Mouse (Mus musculus): ENCODE measurements around the gene Fli1. TPM values are rescaled to one million over a fixed set of nuclear protein-coding genes. Genes with fewer than 3 reads are reported as not detected.

Gene Fli1
- total and polyA plus RNA-seq, 3 experiments, result 13.8 to 171 (median 24.3) TPM

GRCm38 (mm10) chr9:32555279-32555678, 12.6 kb upstream of the Fli1 start (continued):
- TF ChIP-seq TCF12 (IDR thresholded peaks at IDR 0.05; ENCODE audit: low read depth, low read length), result peak; percentile 52

- no peak overlapping the region for H3K27ac ChIP-seq (ENCODE audit: control insufficient read depth, low read depth, low read length)
- peaks cover 0 to 13% of the 10 kb centered on the region in 2 experiments; a peak in 2 of 4 replicates for H3K36me3 ChIP-seq (ENCODE audit: control insufficient read depth in 1 of 2, insufficient read depth in 2 of 2, low read length in 2 of 2)
- no peak overlapping the region for H3K9ac ChIP-seq (ENCODE audit: control insufficient read depth, low read depth, low read length, poor library complexity, severe bottlenecking)
- peaks cover 3 to 28% of the 10 kb centered on the region in 2 experiments for H3K4me1 ChIP-seq (ENCODE audit: control insufficient read depth in 1 of 2, insufficient read depth in 2 of 2, low read length in 2 of 2)
- H3K79me2 ChIP-seq (ENCODE audit: control insufficient read depth, insufficient read depth, low read length, poor library complexity), result no peaks in the 10 kb centered on the region
- TF ChIP-seq USF1 (IDR thresholded peaks at IDR 0.05; ENCODE audit: low read depth, low read length) (no peak), UBTF (IDR thresholded peaks at IDR 0.05; ENCODE audit: borderline replicate concordance, insufficient read depth, low read depth, low read length) (no peak), TAL1 (IDR thresholded peaks at IDR 0.05; ENCODE audit: low read length) (no peak), POLR2A (IDR thresholded peaks at IDR 0.05; ENCODE audit: control insufficient read depth in 1 of 2, insufficient read depth in 1 of 2, low read depth in 1 of 2, low read length in 2 of 2, poor library complexity in 1 of 2) (no peak), POLR2AphosphoS5 (IDR thresholded peaks at IDR 0.05; ENCODE audit: borderline replicate concordance, low read depth, low read length) (no peak), GABPA (IDR thresholded peaks at IDR 0.05; ENCODE audit: low read depth, low read length) (no peak)
- no peaks in the 10 kb centered on the region for H3K9me3 ChIP-seq (replicated peaks; ENCODE audit: insufficient read depth, low read length)
- no peak overlapping the region for H3K4me3 ChIP-seq (ENCODE audit: control insufficient read depth in 1 of 2, insufficient read depth in 1 of 2, low read depth in 2 of 2, low read length in 2 of 2)
- DNase-seq (ENCODE audit: low read depth, low spot score), result no peak
- no peaks in the 10 kb centered on the region for H3K27me3 ChIP-seq (ENCODE audit: control insufficient read depth in 1 of 2, insufficient read depth in 2 of 2, low read length in 2 of 2)
Measured at GRCm38 (mm10) chr9:32550541-32550940, 7.9 kb upstream of the Fli1 start.

GRCm38 (mm10) chr9:32549462-32550384, 7.1 kb upstream of the Fli1 start:
- Histone ChIP-seq H3K4me3 (ENCODE audit: control insufficient read depth in 1 of 2, insufficient read depth in 1 of 2, low read depth in 2 of 2, low read length in 2 of 2) (no peak overlapping the region), H3K27ac (ENCODE audit: control insufficient read depth, low read depth, low read length) (peak overlapping the region; percentile 37; the same call in 1 of the 2 replicates), H3K36me3 (ENCODE audit: control insufficient read depth in 1 of 2, insufficient read depth in 2 of 2, low read length in 2 of 2) (peaks cover 0 to 9% of the 10 kb centered on the region in 2 experiments; a peak in 2 of 4 replicates), H3K9me3 (replicated peaks; ENCODE audit: insufficient read depth, low read length) (no peaks in the 10 kb centered on the region), H3K79me2 (ENCODE audit: control insufficient read depth, insufficient read depth, low read length, poor library complexity) (no peaks in the 10 kb centered on the region), H3K4me1 (ENCODE audit: control insufficient read depth in 1 of 2, insufficient read depth in 2 of 2, low read length in 2 of 2) (peaks cover 2 to 24% of the 10 kb centered on the region in 2 experiments; a peak in 3 of 4 replicates), H3K27me3 (ENCODE audit: control insufficient read depth in 1 of 2, insufficient read depth in 2 of 2, low read length in 2 of 2) (no peaks in the 10 kb centered on the region), H3K9ac (ENCODE audit: control insufficient read depth, low read depth, low read length, poor library complexity, severe bottlenecking) (peak overlapping the region; percentile 36; the same call in 1 of the 2 replicates)
- DNase-seq (ENCODE audit: low read depth, low spot score), result peak; percentile 44
- peak; percentile 33; the same call in 1 of the 2 replicates for TF ChIP-seq ETS1 (IDR thresholded peaks at IDR 0.05; ENCODE audit: low read depth, low read length)
- peak; percentile 43; the same call in 1 of the 2 replicates for TF ChIP-seq GATA1 (IDR thresholded peaks at IDR 0.05; ENCODE audit: low read depth, low read length)
- TF ChIP-seq EP300 (IDR thresholded peaks at IDR 0.05; ENCODE audit: low read depth in 1 of 2, low read length in 2 of 2), result peak in 1 of 2 experiments; percentile 31; a peak in 2 of 4 replicates
- no peak for TF ChIP-seq MEF2A (IDR thresholded peaks at IDR 0.05; ENCODE audit: extremely low read depth, insufficient replicate concordance, low read depth, low read length, poor library complexity, severe bottlenecking)
